In the genomic region with DNA sequence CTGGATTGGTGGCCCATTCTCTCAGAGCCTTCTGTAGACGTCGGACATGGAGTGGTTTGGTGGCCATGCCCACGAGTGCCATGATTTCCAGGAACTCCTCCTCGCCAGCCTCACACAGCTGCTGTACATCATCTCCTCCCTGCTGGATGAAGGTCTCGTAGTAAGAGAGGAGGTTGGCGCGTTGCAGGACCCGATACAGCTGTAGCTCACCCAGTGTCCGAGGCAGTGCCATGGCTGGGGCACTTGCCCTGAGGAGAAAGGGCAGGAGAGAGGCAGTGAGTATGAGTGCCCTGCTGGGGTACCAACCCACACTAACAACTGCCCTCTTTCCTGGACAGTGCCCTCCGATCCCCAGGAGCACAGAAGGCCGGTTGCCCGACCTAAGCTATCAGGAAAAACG, we compare ENCODE assay signal across 8 mouse cellular contexts. TPM values are rescaled to one million over a fixed set of nuclear protein-coding genes. Genes with fewer than 3 reads are reported as not detected.
DNase-seq lines count a peak whose midpoint lies in the region; ATAC-seq and TF ChIP-seq lines count a peak whose summit lies in the region.

No protein-coding gene starts in this region.

- TF ChIP-seq POLR2A in olfactory bulb, adult 2 months (IDR thresholded peaks at IDR 0.05; ENCODE audit: insufficient read depth, low read depth, low read length), result no peak

- H3K4me2 ChIP-seq in forebrain, embryonic 14.5 days (ENCODE audit: low read length), result no peak overlapping the region
- no peak overlapping the region for H3K4me2 ChIP-seq in midbrain, embryonic 16.5 days (ENCODE audit: low read length)
- peak overlapping the region; percentile 76 for H3K4me2 ChIP-seq in intestine, embryonic 16.5 days (ENCODE audit: low read depth, low read length)

- H3K4me1 ChIP-seq in forebrain, embryonic 10.5 days, result peaks cover 90% of the 10 kb centered on the region
- H3K4me1 ChIP-seq in forebrain, embryonic 14.5 days (ENCODE audit: control insufficient read depth, insufficient read depth, low read length), result peaks cover 20% of the 10 kb centered on the region
- H3K4me1 ChIP-seq in midbrain, embryonic 10.5 days, result peaks cover 75% of the 10 kb centered on the region
- peaks cover 30% of the 10 kb centered on the region for H3K4me1 ChIP-seq in midbrain, embryonic 16.5 days (ENCODE audit: control insufficient read depth, insufficient read depth, low read length)
- peaks cover 58% of the 10 kb centered on the region for H3K4me1 ChIP-seq in intestine, embryonic 16.5 days (ENCODE audit: control insufficient read depth, insufficient read depth, low read length)
- peaks cover 76% of the 10 kb centered on the region for H3K4me1 ChIP-seq in olfactory bulb, adult 2 months (ENCODE audit: control insufficient read depth, insufficient read depth, low read length)

- 16% methylated on average over 13 of the region's 13 CpGs for WGBS in forebrain, embryonic 10.5 days
- WGBS in forebrain, embryonic 14.5 days, result 15% methylated on average over 13 of the region's 13 CpGs
- 15% methylated on average over 13 of the region's 13 CpGs for WGBS in midbrain, embryonic 10.5 days
- 16% methylated on average over 13 of the region's 13 CpGs for WGBS in midbrain, embryonic 16.5 days
- 46% methylated on average over 13 of the region's 13 CpGs for WGBS in intestine, embryonic 16.5 days
- WGBS in olfactory bulb, adult 2 months, result 55% methylated on average over 13 of the region's 13 CpGs

- peak overlapping the region; percentile 61 for H3K4me3 ChIP-seq in forebrain, embryonic 10.5 days
- H3K4me3 ChIP-seq in forebrain, embryonic 14.5 days (ENCODE audit: low read depth, low read length), result no peak overlapping the region
- H3K4me3 ChIP-seq in midbrain, embryonic 10.5 days, result peak overlapping the region; percentile 75; the same call in 1 of the 2 replicates
- H3K4me3 ChIP-seq in midbrain, embryonic 16.5 days (ENCODE audit: low read depth, low read length), result no peak overlapping the region
- peak overlapping the region; percentile 66 for H3K4me3 ChIP-seq in intestine, embryonic 16.5 days (ENCODE audit: low read length)
- peak overlapping the region; percentile 64 for H3K4me3 ChIP-seq in olfactory bulb, adult 2 months (ENCODE audit: insufficient read depth, low read depth, low read length)

- TF ChIP-seq CTCF in olfactory bulb, adult 2 months (IDR thresholded peaks at IDR 0.05; ENCODE audit: insufficient read depth, low read depth, low read length), result no peak

- H3K27ac ChIP-seq in forebrain, embryonic 10.5 days, result 0 out of 2 replicates have a peak overlapping the region, but pooled peaks have one; percentile 5
- H3K27ac ChIP-seq in forebrain, embryonic 14.5 days (ENCODE audit: low read depth, low read length), result no peak overlapping the region
- no peak overlapping the region for H3K27ac ChIP-seq in midbrain, embryonic 10.5 days (replicated peaks)
- H3K27ac ChIP-seq in midbrain, embryonic 16.5 days (ENCODE audit: low read length), result no peak overlapping the region
- no peak overlapping the region for H3K27ac ChIP-seq in intestine, embryonic 16.5 days (ENCODE audit: low read length)
- no peak overlapping the region for H3K27ac ChIP-seq in olfactory bulb, adult 2 months (ENCODE audit: insufficient read depth, low read depth, low read length)

- no peak overlapping the region for H3K9ac ChIP-seq in forebrain, embryonic 14.5 days (ENCODE audit: low read length)
- H3K9ac ChIP-seq in midbrain, embryonic 16.5 days (ENCODE audit: low read depth, low read length), result no peak overlapping the region
- peak overlapping the region; percentile 80; the same call in 1 of the 2 replicates for H3K9ac ChIP-seq in intestine, embryonic 16.5 days (ENCODE audit: low read depth, low read length)

- no peak for ATAC-seq in forebrain, embryonic 14.5 days
- no peak for ATAC-seq in midbrain, embryonic 16.5 days
- no peak for ATAC-seq in intestine, embryonic 16.5 days

- DNase-seq in forebrain, embryonic 10.5 days (ENCODE audit: extremely low spot score, low spot score), result no peak
- no peak for DNase-seq in forebrain, embryonic 14.5 days (ENCODE audit: low spot score)
- DNase-seq in midbrain, embryonic 10.5 days (ENCODE audit: low spot score), result no peak
- no peak for DNase-seq in layer of hippocampus, postnatal 10 days (ENCODE audit: low spot score in 2 of 2)
- no peak for DNase-seq in thymus, postnatal 36 days

- H3K36me3 ChIP-seq in forebrain, embryonic 10.5 days (replicated peaks), result peaks cover 28% of the 10 kb centered on the region
- H3K36me3 ChIP-seq in forebrain, embryonic 14.5 days (ENCODE audit: control insufficient read depth, insufficient read depth, low read length), result no peaks in the 10 kb centered on the region
- H3K36me3 ChIP-seq in midbrain, embryonic 10.5 days, result no peaks in the 10 kb centered on the region
- no peaks in the 10 kb centered on the region for H3K36me3 ChIP-seq in midbrain, embryonic 16.5 days (ENCODE audit: control insufficient read depth, insufficient read depth, low read length)
- H3K36me3 ChIP-seq in intestine, embryonic 16.5 days (ENCODE audit: control insufficient read depth, insufficient read depth, low read length), result peaks cover 2% of the 10 kb centered on the region; the same call in 1 of the 2 replicates

- H3K27me3 ChIP-seq in forebrain, embryonic 10.5 days (ENCODE audit: poor library complexity, severe bottlenecking), result peaks cover 99% of the 10 kb centered on the region
- peaks cover 60% of the 10 kb centered on the region for H3K27me3 ChIP-seq in forebrain, embryonic 14.5 days (replicated peaks; ENCODE audit: control insufficient read depth, insufficient read depth, low read length)
- H3K27me3 ChIP-seq in midbrain, embryonic 10.5 days (ENCODE audit: low read depth, poor library complexity, severe bottlenecking), result peaks cover 100% of the 10 kb centered on the region
- H3K27me3 ChIP-seq in midbrain, embryonic 16.5 days (ENCODE audit: control insufficient read depth, insufficient read depth, low read depth, low read length), result peaks cover 69% of the 10 kb centered on the region
- no peaks in the 10 kb centered on the region for H3K27me3 ChIP-seq in intestine, embryonic 16.5 days (replicated peaks; ENCODE audit: control insufficient read depth, insufficient read depth, low read length)

- no peaks in the 10 kb centered on the region for H3K9me3 ChIP-seq in forebrain, embryonic 10.5 days
- no peaks in the 10 kb centered on the region for H3K9me3 ChIP-seq in forebrain, embryonic 14.5 days (replicated peaks; ENCODE audit: control insufficient read depth, low read length)
- no peaks in the 10 kb centered on the region for H3K9me3 ChIP-seq in midbrain, embryonic 10.5 days (replicated peaks)
- no peaks in the 10 kb centered on the region for H3K9me3 ChIP-seq in midbrain, embryonic 16.5 days (replicated peaks; ENCODE audit: control insufficient read depth, low read length, poor library complexity, severe bottlenecking)
- H3K9me3 ChIP-seq in intestine, embryonic 16.5 days (ENCODE audit: control insufficient read depth, low read length), result no peaks in the 10 kb centered on the region

RNA-seq across cellular contexts. Expression of a gene that starts 1.8 kb away (rescaled TPM):
- 9.9 and 10.0 TPM in 2 replicates for polyA plus RNA-seq in forebrain, embryonic 10.5 days (2016; fragmentation: Nextera tagmentation; extraction: Ambion mirVana)
- polyA plus RNA-seq in forebrain, embryonic 14.5 days (2014; fragmentation: Nextera tagmentation; extraction: Ambion mirVana), result 5.8 TPM in 2 replicates
- polyA plus RNA-seq in midbrain, embryonic 10.5 days (2016; fragmentation: Nextera tagmentation; extraction: Ambion mirVana), result 9.0 TPM in 2 replicates
- 3.2 TPM in 2 replicates for polyA plus RNA-seq in midbrain, embryonic 16.5 days (2015; fragmentation: Nextera tagmentation; extraction: Ambion mirVana)
- polyA plus RNA-seq in intestine, embryonic 16.5 days (2015; fragmentation: Nextera tagmentation; extraction: Ambion mirVana), result 4.8 and 5.9 TPM in 2 replicates
- polyA plus RNA-seq in olfactory bulb, adult 2 months (2012; ENCODE audit: insufficient read depth, insufficient read length, low replicate concordance, missing spikeins), result not detected in 2 replicates
- 1 to 10 TPM; 4.0 to 5.5 TPM for total RNA-seq in layer of hippocampus, postnatal 10 days (2021)

RNA-seq across cellular contexts. Expression of a gene that starts 3.5 kb away (rescaled TPM):
- 5.6 and 6.2 TPM in 2 replicates for polyA plus RNA-seq in forebrain, embryonic 10.5 days (2016; fragmentation: Nextera tagmentation; extraction: Ambion mirVana)
- polyA plus RNA-seq in forebrain, embryonic 14.5 days (2014; fragmentation: Nextera tagmentation; extraction: Ambion mirVana), result 1.8 and 1.9 TPM in 2 replicates
- polyA plus RNA-seq in midbrain, embryonic 10.5 days (2016; fragmentation: Nextera tagmentation; extraction: Ambion mirVana), result 3.9 and 4.4 TPM in 2 replicates
- polyA plus RNA-seq in midbrain, embryonic 16.5 days (2015; fragmentation: Nextera tagmentation; extraction: Ambion mirVana), result 1.6 and 2.1 TPM in 2 replicates
- 7.5 and 8.4 TPM in 2 replicates for polyA plus RNA-seq in intestine, embryonic 16.5 days (2015; fragmentation: Nextera tagmentation; extraction: Ambion mirVana)
- not detected in 2 replicates for polyA plus RNA-seq in olfactory bulb, adult 2 months (2012; ENCODE audit: insufficient read depth, insufficient read length, low replicate concordance, missing spikeins)
- 10 to 100 TPM; 32.3 to 36.2 TPM for total RNA-seq in layer of hippocampus, postnatal 10 days (2021)

RNA-seq across cellular contexts. Expression of a gene that starts 22.1 kb away (rescaled TPM):
- 7.3 and 7.7 TPM in 2 replicates for polyA plus RNA-seq in forebrain, embryonic 10.5 days (2016; fragmentation: Nextera tagmentation; extraction: Ambion mirVana)
- polyA plus RNA-seq in forebrain, embryonic 14.5 days (2014; fragmentation: Nextera tagmentation; extraction: Ambion mirVana), result 3.4 and 3.7 TPM in 2 replicates
- 8.2 and 8.9 TPM in 2 replicates for polyA plus RNA-seq in midbrain, embryonic 10.5 days (2016; fragmentation: Nextera tagmentation; extraction: Ambion mirVana)
- polyA plus RNA-seq in midbrain, embryonic 16.5 days (2015; fragmentation: Nextera tagmentation; extraction: Ambion mirVana), result 4.4 and 5.4 TPM in 2 replicates
- polyA plus RNA-seq in intestine, embryonic 16.5 days (2015; fragmentation: Nextera tagmentation; extraction: Ambion mirVana), result 46.8 and 49.3 TPM in 2 replicates
- polyA plus RNA-seq in olfactory bulb, adult 2 months (2012; ENCODE audit: insufficient read depth, insufficient read length, low replicate concordance, missing spikeins), result not detected in 2 replicates
- 1 to 10 TPM; 6.9 to 7.1 TPM for total RNA-seq in layer of hippocampus, postnatal 10 days (2021)

RNA-seq across cellular contexts. Expression of a gene that starts 40.1 kb away (rescaled TPM):
- 0.40 and 0.44 TPM in 2 replicates for polyA plus RNA-seq in forebrain, embryonic 10.5 days (2016; fragmentation: Nextera tagmentation; extraction: Ambion mirVana)
- 0.67 and 1.3 TPM in 2 replicates for polyA plus RNA-seq in forebrain, embryonic 14.5 days (2014; fragmentation: Nextera tagmentation; extraction: Ambion mirVana)
- polyA plus RNA-seq in midbrain, embryonic 10.5 days (2016; fragmentation: Nextera tagmentation; extraction: Ambion mirVana), result 0.41 and 0.69 TPM in 2 replicates
- 0.60 and 0.93 TPM in 2 replicates for polyA plus RNA-seq in midbrain, embryonic 16.5 days (2015; fragmentation: Nextera tagmentation; extraction: Ambion mirVana)
- polyA plus RNA-seq in intestine, embryonic 16.5 days (2015; fragmentation: Nextera tagmentation; extraction: Ambion mirVana), result 53.8 and 61.2 TPM in 2 replicates
- polyA plus RNA-seq in olfactory bulb, adult 2 months (2012; ENCODE audit: insufficient read depth, insufficient read length, low replicate concordance, missing spikeins), result not detected in 2 replicates
- under 1 TPM; 0.55 to 0.98 TPM for total RNA-seq in layer of hippocampus, postnatal 10 days (2021)

RNA-seq across cellular contexts. Expression of a gene that starts 43.9 kb away (rescaled TPM):
- polyA plus RNA-seq in forebrain, embryonic 10.5 days (2016; fragmentation: Nextera tagmentation; extraction: Ambion mirVana), result 66.5 and 67.4 TPM in 2 replicates
- polyA plus RNA-seq in forebrain, embryonic 14.5 days (2014; fragmentation: Nextera tagmentation; extraction: Ambion mirVana), result 60.2 and 81.2 TPM in 2 replicates
- 54.9 and 69.8 TPM in 2 replicates for polyA plus RNA-seq in midbrain, embryonic 10.5 days (2016; fragmentation: Nextera tagmentation; extraction: Ambion mirVana)
- 110 and 117 TPM in 2 replicates for polyA plus RNA-seq in midbrain, embryonic 16.5 days (2015; fragmentation: Nextera tagmentation; extraction: Ambion mirVana)
- 64.6 and 67.0 TPM in 2 replicates for polyA plus RNA-seq in intestine, embryonic 16.5 days (2015; fragmentation: Nextera tagmentation; extraction: Ambion mirVana)
- polyA plus RNA-seq in olfactory bulb, adult 2 months (2012; ENCODE audit: insufficient read depth, insufficient read length, low replicate concordance, missing spikeins), result 404 and 471 TPM in 2 replicates
- 100 to 1,000 TPM; 263 to 291 TPM for total RNA-seq in layer of hippocampus, postnatal 10 days (2021)

Comparison
In these comparisons a context has a peak if more than half of its experiments do, and no peak if none do; other contexts are left out.
1. H3K4me3 ChIP-seq: peak in forebrain, embryonic 10.5 days (single experiment), midbrain, embryonic 10.5 days (single experiment), intestine, embryonic 16.5 days (single experiment) and olfactory bulb, adult 2 months (single experiment); none in forebrain, embryonic 14.5 days (single experiment) and midbrain, embryonic 16.5 days (single experiment).